Mouse (Mus musculus) T-helper 17 cell (primary cell): ENCODE measurements at regions not wholly inside any gene's neighbourhood (a gene's known extent, or its start where the extent isn't known, plus 50 kb on each side); places are given as distances from the start of the nearest gene placed in this dataset.

Source experiments
- in situ Hi-C, 2 experiments: fragments of 300-600 bp; cut with MboI, MseI; formaldehyde crosslinking; loops; 1 replicate in 1 of 2; 2 replicates in 1 of 2; pipeline ENCODE4 v1.15.1; 2025; ENCODE audit warnings: high pct_unique_total_duplicates in 2 of 2

- in situ Hi-C loops, result loop anchor here in 1 of 2 experiments (10.0 kb wide), 1 partner anchor 1581 kb away; no protein-coding TSS in a partner anchor
Observed at GRCm38 (mm10) chr19:44626261-44626660, 63.6 kb downstream of the Hif1an start.

DNA sequence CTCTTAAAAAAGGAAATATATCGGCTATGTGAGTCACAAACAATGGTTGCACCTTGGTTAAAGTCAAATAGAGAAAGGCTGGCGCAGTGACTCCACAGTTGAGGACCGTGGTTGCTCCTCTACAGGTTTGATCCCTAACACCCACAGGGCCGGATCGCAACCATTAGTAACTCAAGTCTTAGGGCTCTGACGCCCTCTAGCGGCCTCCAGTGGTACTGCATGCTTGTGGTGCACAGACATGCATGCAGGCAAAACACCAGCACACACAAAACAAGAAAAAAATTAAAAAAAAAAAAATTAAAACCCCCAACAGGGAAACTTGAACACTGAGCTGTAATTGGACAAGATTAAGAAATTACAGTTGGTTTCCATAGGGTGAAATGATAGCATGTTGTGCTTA, 67.1 kb downstream of the Hif1an start:
- in situ Hi-C loops, result loop anchor here in 1 of 2 experiments (10.0 kb wide), 1 partner anchor 1585 kb away; no protein-coding TSS in a partner anchor

GRCm38 (mm10) chr19:44631356-44632007, 68.8 kb downstream of the Hif1an start:
- in situ Hi-C loops, result no loop called here

GRCm38 (mm10) chr19:44637145-44637719, 74.6 kb downstream of the Hif1an start:
- in situ Hi-C loops, result no loop called here

GRCm38 (mm10) chr19:44640021-44640420, 77.4 kb downstream of the Hif1an start:
- in situ Hi-C loops, result no loop called here

GRCm38 (mm10) chr19:44640551-44640950, 77.9 kb downstream of the Hif1an start:
- in situ Hi-C loops, result no loop called here

GRCm38 (mm10) chr19:44642294-44642693, 79.6 kb downstream of the Hif1an start:
- in situ Hi-C loops, result no loop called here

DNA sequence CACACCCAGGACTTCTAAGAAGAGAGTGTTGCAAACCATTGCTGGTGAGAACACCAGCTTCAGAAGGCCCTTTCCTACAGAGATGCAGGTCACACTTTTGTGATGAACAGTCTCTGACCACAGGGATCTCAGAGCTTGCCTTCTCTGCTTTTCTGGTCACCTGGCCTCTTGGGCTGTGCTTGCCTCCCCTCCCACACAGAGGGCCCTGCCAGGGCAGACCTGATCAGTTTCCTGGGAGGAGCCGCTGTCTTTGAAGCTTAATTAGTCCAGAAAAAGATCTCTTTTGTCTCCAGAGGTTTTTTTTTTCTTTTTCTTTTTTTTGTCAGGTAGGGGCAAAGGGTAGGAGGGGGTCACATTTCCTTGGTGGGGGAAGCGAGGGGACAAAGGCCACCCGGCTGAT, 81.7 kb downstream of the Hif1an start:
- in situ Hi-C loops, result no loop called here

DNA sequence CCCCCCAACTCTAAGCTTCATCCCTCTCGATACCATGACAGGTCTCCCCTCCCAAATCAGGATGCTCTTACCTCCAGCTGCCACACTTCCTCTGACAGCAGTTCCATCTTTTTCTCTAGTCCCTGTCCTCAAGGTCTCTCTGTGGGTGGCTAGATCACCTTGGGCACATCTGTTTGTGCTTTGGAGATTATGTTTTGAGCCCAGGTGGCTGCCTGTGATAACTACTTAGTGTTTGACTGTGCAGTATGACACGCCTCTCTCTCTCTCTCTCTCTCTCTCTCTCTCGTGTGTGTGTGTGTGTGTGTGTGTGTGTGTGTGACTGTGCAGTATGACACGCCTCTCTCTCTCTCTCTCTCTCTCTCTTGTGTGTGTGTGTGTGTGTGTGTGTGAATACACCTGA, 82.3 kb downstream of the Hif1an start:
- in situ Hi-C loops, result loop anchor here in 1 of 2 experiments (5.0 kb wide), 1 partner anchor 453 kb away; the partner anchor contains the start of gene Pkd2l1

DNA sequence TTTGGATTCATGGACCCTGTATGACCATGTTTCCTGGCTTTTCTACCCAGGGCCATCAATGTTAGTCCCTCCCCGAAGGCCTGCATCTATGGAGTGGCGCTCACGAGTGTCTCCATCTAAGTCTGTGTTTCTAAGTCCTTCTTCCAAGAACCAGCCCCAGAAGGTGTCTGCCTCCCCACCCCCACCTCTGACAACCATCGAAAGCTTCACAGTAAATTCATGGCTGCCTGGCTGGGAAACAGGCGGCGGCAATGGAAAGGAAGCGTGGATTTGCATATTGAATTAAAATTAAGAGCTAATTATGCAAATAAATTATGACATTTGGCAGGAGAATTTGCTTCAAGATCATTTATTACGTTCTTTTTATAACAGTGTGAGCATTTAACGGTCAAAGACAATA, 83.9 kb downstream of the Hif1an start:
- in situ Hi-C loops, result loop anchor here in 1 of 2 experiments (5.0 kb wide), 1 partner anchor 454 kb away; the partner anchor contains the start of gene Pkd2l1

DNA sequence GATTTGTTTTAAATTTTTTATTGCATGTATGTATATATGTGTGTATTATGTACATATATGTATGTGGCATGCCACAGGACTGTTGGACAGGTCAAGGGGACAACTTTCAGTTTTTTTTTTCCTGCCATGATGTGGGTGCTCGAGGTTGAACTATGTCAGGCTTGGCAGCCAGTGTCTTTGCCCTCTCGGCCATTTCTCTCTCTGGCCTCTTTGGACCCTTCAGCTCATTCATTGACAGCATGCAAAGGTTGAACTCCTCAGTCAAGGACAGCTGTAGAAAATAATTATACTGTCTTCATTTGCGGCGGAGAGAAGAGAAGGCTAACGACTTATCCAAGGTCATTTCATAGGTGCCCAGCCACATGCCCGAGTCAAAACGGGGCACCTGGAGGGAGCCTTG, 86.6 kb downstream of the Hif1an start:
- in situ Hi-C loops, result loop anchor here in 1 of 2 experiments (5.0 kb wide), 1 partner anchor 457 kb away; the partner anchor contains the start of gene Pkd2l1

GRCm38 (mm10) chr19:44650841-44651240, 88.2 kb downstream of the Hif1an start:
- in situ Hi-C loops, result no loop called here

GRCm38 (mm10) chr19:44651605-44652004, 89.0 kb downstream of the Hif1an start:
- in situ Hi-C loops, result no loop called here

DNA sequence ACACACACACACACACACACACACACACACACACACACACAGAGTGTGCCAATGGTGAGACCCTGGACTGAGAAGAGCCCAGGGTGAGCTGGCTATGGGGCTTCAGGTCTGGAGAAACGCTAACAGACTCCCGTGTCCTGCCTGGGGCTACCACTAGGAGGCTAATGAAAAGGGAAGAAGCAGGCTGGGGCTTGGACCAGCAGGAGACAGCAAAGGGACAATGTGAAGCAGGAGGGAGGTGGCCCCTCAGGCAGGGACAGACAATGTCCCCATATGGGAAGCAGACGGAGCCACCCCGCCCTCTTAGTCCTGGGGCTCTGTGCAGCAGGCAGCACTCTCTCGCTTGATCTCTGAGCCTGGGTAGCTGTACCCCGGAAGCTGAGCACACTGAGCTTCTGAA, 93.1 kb downstream of the Hif1an start:
- in situ Hi-C loops, result loop anchor here in 1 of 2 experiments (5.0 kb wide), 1 partner anchor 97 kb away; no protein-coding TSS in a partner anchor

DNA sequence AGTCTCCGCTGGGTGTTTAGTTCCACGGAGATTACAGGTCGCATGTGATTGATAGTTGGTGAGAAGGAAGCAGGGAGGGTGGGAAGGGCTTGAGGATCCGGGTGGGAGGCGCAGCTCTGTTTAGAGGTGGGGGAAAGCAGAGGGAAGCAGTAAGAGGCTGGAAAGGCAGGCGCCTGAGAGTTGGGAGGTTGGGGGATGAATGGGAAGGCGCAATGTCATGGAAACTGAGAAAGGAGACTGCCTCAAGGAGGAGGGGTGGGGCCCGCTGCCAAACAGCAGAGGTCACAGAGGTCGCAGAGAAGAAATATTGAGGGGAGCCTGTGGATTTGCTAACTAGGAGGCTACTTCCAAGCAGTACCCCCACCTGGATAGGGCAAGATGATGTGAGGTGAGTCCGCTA, 96.5 kb upstream of the Pax2 start:
- in situ Hi-C loops, result loop anchor here in 1 of 2 experiments (5.0 kb wide), 1 partner anchor 93 kb away; no protein-coding TSS in a partner anchor

DNA sequence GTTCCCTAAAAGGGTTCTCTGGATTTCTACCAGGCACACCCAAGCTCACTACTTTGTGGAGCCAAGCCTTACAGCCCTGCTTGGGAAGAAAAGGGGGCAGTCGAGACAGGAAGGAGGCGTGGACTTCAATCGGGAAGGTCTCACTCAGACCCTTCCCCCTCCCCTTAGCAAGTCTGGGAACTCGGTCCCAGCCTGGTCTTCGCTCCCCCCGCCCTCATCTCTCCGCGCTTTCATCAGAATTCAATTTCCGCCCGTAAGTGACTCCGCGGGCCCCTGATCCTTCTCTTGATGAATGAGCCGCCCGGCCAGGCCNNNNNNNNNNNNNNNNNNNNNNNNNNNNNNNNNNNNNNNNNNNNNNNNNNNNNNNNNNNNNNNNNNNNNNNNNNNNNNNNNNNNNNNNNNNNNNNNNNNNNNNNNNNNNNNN, 86.3 kb upstream of the Pax2 start:
- in situ Hi-C loops, result loop anchor here in 1 of 2 experiments (10.0 kb wide), 1 partner anchor 445 kb away; no protein-coding TSS in a partner anchor

- in situ Hi-C loops, result loop anchor here in 1 of 2 experiments (10.0 kb wide), 1 partner anchor 360 kb away; no protein-coding TSS in a partner anchor
Observed at GRCm38 (mm10) chr19:44674621-44675245, 81.1 kb upstream of the Pax2 start.

DNA sequence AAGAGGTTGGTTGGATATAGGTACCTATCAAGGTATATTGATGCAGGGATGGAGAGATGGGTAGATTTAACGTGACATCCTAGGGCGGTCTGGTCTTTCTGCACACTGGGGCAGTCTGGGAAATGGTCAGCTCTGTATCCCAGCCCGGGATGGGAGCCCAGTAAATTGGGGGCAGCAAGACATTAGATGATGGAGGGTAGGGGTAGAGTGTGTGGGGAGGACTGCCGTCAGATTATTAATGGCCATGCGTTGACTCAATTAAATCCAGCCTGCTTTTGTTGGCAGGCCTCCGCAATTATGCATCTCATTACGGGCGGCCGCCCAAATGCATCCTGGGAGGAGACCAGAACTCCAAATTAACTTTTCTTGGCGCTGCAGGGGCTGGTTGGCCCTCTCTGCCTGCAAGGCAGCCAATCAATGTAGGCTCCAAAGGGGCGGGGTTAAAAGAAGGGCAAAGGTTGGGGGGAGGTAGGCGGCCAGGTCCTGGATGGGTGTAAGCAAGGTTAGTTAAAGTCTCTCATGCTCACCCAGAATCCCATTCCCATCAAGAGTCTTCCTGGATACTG, 79.2 kb upstream of the Pax2 start:
- in situ Hi-C loops, result loop anchor here in 1 of 2 experiments (10.0 kb wide), 1 partner anchor 358 kb away; no protein-coding TSS in a partner anchor

- in situ Hi-C loops, result loop anchor here in 1 of 2 experiments (10.0 kb wide), 1 partner anchor 358 kb away; no protein-coding TSS in a partner anchor
Observed at GRCm38 (mm10) chr19:44677295-44677694, 78.5 kb upstream of the Pax2 start.

DNA sequence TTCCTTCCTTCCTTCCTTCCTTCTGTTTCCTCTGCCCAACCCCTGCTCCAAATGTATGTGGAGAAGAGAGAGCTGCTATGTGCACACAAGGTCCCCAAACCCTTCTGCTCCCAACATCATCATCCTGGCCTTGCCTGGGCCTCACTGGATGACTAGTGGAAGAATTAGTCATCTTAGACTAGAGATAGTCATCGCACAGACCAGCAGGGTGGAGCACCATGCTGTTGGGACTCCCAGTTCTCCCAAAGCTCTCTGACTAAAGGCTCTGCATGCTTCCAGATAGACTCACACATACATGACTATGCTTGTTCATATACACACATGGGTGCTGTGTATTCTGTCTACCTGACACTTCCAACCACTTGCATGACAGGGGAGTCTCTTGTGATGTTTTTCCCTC, 77.2 kb upstream of the Pax2 start:
- in situ Hi-C loops, result loop anchor here in 1 of 2 experiments (10.0 kb wide), 1 partner anchor 356 kb away; no protein-coding TSS in a partner anchor

- in situ Hi-C loops, result no loop called here
Observed at GRCm38 (mm10) chr19:44681675-44682074, 74.2 kb upstream of the Pax2 start.

- in situ Hi-C loops, result no loop called here
Observed at GRCm38 (mm10) chr19:44683191-44683590, 72.7 kb upstream of the Pax2 start.
